Mouse (Mus musculus): ENCODE results near the gene Stx1b.

DNA sequence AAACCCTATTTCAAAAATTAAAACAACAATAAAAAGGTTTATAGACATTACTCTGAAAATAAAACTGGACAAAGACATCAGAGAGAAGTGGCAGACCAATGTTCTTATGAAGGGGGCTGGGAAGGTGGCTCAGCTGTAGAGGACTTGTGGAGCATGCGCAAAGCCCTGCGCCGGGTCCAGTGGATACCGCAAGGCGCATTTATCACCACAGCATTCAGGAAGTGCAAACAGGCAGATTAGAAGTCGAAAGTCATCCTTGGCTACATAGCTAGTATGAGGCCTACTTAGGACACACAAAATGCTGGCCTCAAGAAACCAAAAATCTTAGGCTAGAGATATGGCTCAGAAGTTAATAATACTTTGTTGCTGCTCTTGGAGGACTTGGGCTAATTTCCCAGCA lies 33.9 kb upstream of the Stx1b start:
- no peak for TF ChIP-seq POLR2A (IDR thresholded peaks at IDR 0.05; ENCODE audit: low read depth, low read length)
- TF ChIP-seq CTCF (conservative IDR thresholded peaks at IDR 0.05; ENCODE audit: insufficient read depth, insufficient read length, low read depth, low read length), result no peak
